Mouse (Mus musculus) testis, adult 2 months (tissue): ENCODE results near the gene Pus3. TPM values are rescaled to one million over a fixed set of nuclear protein-coding genes. Genes with fewer than 3 reads are reported as not detected.
A peak's percentile ranks its signal among the peaks of the same experiment; 100 is the strongest.

Experiments used
- H3K27ac ChIP-seq: fragments of 200-500 bp; 2 replicates; pipeline ENCODE4 v1.5.1; 2012; ENCODE audit warnings: low read depth, low read length; ENCODE audit not compliant: control insufficient read depth, insufficient read depth
- H3K27me3 ChIP-seq: fragments of 200-500 bp; 2 replicates; pipeline ENCODE4 v1.6.1; 2012; ENCODE audit warnings: mild to moderate bottlenecking, low read length, moderate library complexity; ENCODE audit not compliant: control insufficient read depth, insufficient read depth
- H3K36me3 ChIP-seq: fragments of 200-500 bp; 2 replicates; pipeline ENCODE4 v1.6.1; 2012; ENCODE audit warnings: mild to moderate bottlenecking, low read length; ENCODE audit not compliant: control insufficient read depth, insufficient read depth
- H3K4me1 ChIP-seq: fragments of 200-500 bp; 2 replicates; pipeline ENCODE4 v1.6.1; 2012; ENCODE audit warnings: low read length; ENCODE audit not compliant: control insufficient read depth, insufficient read depth
- H3K4me3 ChIP-seq: fragments of 200-500 bp; 2 replicates; pipeline ENCODE4 v1.5.1; 2012; ENCODE audit warnings: low read depth, mild to moderate bottlenecking, low read length, moderate library complexity, mixed read lengths; ENCODE audit not compliant: control insufficient read depth
- CTCF ChIP-seq: fragments of 200-500 bp; IDR thresholded peaks from 2 replicates; pipeline ENCODE4 v1.5.1; 2012; ENCODE audit warnings: low read depth, mild to moderate bottlenecking, inconsistent platforms, low read length, moderate library complexity; ENCODE audit not compliant: control insufficient read depth, insufficient read depth, insufficient replicate concordance
- POLR2A ChIP-seq: fragments of 200-500 bp; IDR thresholded peaks from 2 replicates; pipeline ENCODE4 v1.6.1; 2012; ENCODE audit warnings: low read depth, mild to moderate bottlenecking, inconsistent platforms, low read length, moderate library complexity; ENCODE audit not compliant: control insufficient read depth
- polyA plus RNA-seq: library from polyadenylated mRNA; depleted of rRNA; stranded (reverse); fragments of >200 nt; gene quantifications from 2 replicates; pipeline ENCODE4 v1.2.3, GENCODE M21; 2012

Gene Pus3
- polyA plus RNA-seq, 1 experiment, result 3.5 TPM

DNA sequence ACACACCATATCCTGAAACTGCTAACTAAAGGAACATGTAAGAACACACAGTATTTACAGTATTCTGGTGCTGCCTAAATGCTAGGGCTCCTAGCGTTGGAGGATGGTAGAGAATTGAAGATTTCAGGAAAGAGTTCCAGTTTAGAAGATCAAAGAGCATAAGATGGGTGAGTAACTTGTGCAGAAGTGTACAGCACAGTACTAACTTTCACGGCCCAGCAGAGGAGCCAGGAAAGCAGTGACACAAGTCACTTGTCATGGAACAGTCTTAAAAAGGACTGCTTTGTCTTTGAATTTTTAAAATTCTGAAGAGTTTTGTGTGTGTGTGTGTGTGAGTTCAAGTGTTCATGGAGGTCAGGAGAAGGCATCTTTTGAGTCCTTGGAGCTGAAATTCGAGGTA is 9.6 kb downstream of the Pus3 start:
- Histone ChIP-seq H3K36me3 (no peaks in the 10 kb centered on the region; the same call in 1 of the 2 replicates), H3K4me3 (peak overlapping the region; percentile 63), H3K27me3 (no peaks in the 10 kb centered on the region), H3K27ac (no peak overlapping the region), H3K4me1 (no peaks in the 10 kb centered on the region)
- TF ChIP-seq CTCF (no peak), POLR2A (no peak)

- peaks cover 5% of the 10 kb centered on the region for H3K4me1 ChIP-seq
- H3K27ac ChIP-seq, result peak within 1 kb of the TSS; percentile 99
- H3K4me3 ChIP-seq, result peak within 1 kb of the TSS; percentile 97
- no peaks in the 10 kb centered on the region for H3K27me3 ChIP-seq
- H3K36me3 ChIP-seq, result no peaks in the 10 kb centered on the region; the same call in 1 of the 2 replicates
- TF ChIP-seq CTCF (no peak), POLR2A (peak; percentile 94)
These were observed 11.5 kb downstream of the Pus3 start, which contains the start of the genes Pate2 and Hyls1 for GRCm38 (mm10) chr9:35569571-35570534. Gene Pate2 (plus strand): TSS chr9:35570284. Gene Hyls1 (minus strand): TSS chr9:35570398.

DNA sequence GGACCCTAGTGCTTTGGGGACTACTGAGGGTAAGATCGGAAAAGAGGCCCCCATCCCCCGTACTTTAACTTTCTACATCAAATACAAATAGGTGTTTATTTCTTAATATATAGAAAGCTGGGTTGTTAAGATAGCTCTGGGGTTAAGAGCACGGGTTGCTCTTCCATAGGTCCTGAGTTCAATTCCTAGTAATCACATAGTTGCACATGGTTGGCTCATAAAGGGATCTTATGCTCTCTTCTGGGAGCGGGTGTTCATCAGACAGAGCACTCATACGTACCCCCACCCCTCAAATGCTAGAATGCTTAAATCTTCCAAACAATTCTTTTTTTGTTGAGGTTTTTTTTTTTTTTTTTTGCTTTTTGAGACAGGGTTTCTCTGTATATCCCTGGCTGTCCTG is 12.3 kb downstream of the Pus3 start:
- Histone ChIP-seq H3K27ac (peak overlapping the region; percentile 99), H3K4me1 (peaks cover 5% of the 10 kb centered on the region), H3K27me3 (no peaks in the 10 kb centered on the region), H3K4me3 (peak overlapping the region; percentile 97; the same call in 1 of the 2 replicates), H3K36me3 (no peaks in the 10 kb centered on the region; the same call in 1 of the 2 replicates)
- TF ChIP-seq POLR2A (no peak), CTCF (no peak)

- no peak for TF ChIP-seq POLR2A
- no peak for TF ChIP-seq CTCF
- Histone ChIP-seq H3K4me3 (peak overlapping the region; percentile 73), H3K36me3 (no peaks in the 10 kb centered on the region), H3K27ac (no peak overlapping the region), H3K4me1 (peaks cover 5% of the 10 kb centered on the region), H3K27me3 (no peaks in the 10 kb centered on the region)
These were observed 16.0 kb downstream of the Pus3 start for GRCm38 (mm10) chr9:35574416-35574815.

GRCm38 (mm10) chr9:35587674-35588073 is 29.3 kb downstream of the Pus3 start:
- H3K27ac ChIP-seq, result no peak overlapping the region
- H3K27me3 ChIP-seq, result no peaks in the 10 kb centered on the region
- no peak for TF ChIP-seq POLR2A
- no peak for TF ChIP-seq CTCF
- H3K4me1 ChIP-seq, result no peaks in the 10 kb centered on the region
- no peak overlapping the region for H3K4me3 ChIP-seq
- no peaks in the 10 kb centered on the region for H3K36me3 ChIP-seq

DNA sequence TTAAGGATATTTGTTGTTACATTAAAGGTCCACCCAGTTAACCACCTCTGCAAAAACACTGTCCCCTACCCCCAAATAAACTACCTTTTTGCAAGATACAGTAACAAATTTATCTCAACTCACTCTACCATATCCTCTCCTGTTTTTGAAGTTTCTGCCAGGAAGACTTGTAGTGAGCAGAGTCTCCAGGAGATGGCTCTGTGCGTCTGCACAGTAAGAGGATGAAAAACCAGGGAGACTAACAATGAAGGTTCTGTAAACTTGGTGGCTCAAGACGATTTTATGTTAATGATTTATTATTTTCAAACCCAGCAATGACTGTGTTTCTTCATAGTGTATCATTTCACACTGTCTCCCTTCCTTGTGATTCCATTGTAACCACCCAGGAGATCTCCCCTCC is 34.5 kb downstream of the Pus3 start:
- Histone ChIP-seq H3K4me3 (no peak overlapping the region), H3K27ac (no peak overlapping the region), H3K27me3 (no peaks in the 10 kb centered on the region), H3K4me1 (no peaks in the 10 kb centered on the region), H3K36me3 (no peaks in the 10 kb centered on the region)
- TF ChIP-seq CTCF, result no peak
- no peak for TF ChIP-seq POLR2A

GRCm38 (mm10) chr9:35607647-35608405 is 49.4 kb downstream of the Pus3 start:
- Histone ChIP-seq H3K4me3 (no peak overlapping the region), H3K4me1 (no peaks in the 10 kb centered on the region), H3K36me3 (no peaks in the 10 kb centered on the region), H3K27ac (no peak overlapping the region), H3K27me3 (no peaks in the 10 kb centered on the region)
- no peak for TF ChIP-seq POLR2A
- no peak for TF ChIP-seq CTCF
